Mouse (Mus musculus): ENCODE data around the gene Glg1. TPM values are rescaled to one million over a fixed set of nuclear protein-coding genes. Genes with fewer than 3 reads are reported as not detected.

The Glg1 gene
- total and polyA plus RNA-seq, 3 experiments: 15.9 to 37.2 (median 34.3) TPM

- Histone ChIP-seq H3K27ac (ENCODE audit: control insufficient read depth, low read depth, low read length) (peak overlapping the region; percentile 99), H3K4me3 (ENCODE audit: control insufficient read depth in 1 of 2, insufficient read depth in 1 of 2, low read depth in 2 of 2, low read length in 2 of 2) (peak overlapping the region; percentile 46 to 60), H3K79me2 (ENCODE audit: control insufficient read depth, insufficient read depth, low read length, poor library complexity) (peaks cover 27% of the 10 kb centered on the region), H3K9me3 (replicated peaks; ENCODE audit: insufficient read depth, low read length) (no peaks in the 10 kb centered on the region), H3K36me3 (ENCODE audit: control insufficient read depth in 1 of 2, insufficient read depth in 2 of 2, low read length in 2 of 2) (peaks cover 6 to 18% of the 10 kb centered on the region in 2 experiments), H3K4me1 (ENCODE audit: control insufficient read depth in 1 of 2, insufficient read depth in 2 of 2, low read length in 2 of 2) (peaks cover 2 to 4% of the 10 kb centered on the region in 2 experiments; a peak in 2 of 4 replicates), H3K9ac (ENCODE audit: control insufficient read depth, low read depth, low read length, poor library complexity, severe bottlenecking) (peak overlapping the region; percentile 85), H3K27me3 (ENCODE audit: control insufficient read depth in 1 of 2, insufficient read depth in 2 of 2, low read length in 2 of 2) (no peaks in the 10 kb centered on the region)
- peak; percentile 74 for DNase-seq (ENCODE audit: low read depth, low spot score)
- TF ChIP-seq HCFC1 (IDR thresholded peaks at IDR 0.05; ENCODE audit: low read depth, low read length) (no peak), USF1 (IDR thresholded peaks at IDR 0.05; ENCODE audit: low read depth, low read length) (no peak), CHD1 (IDR thresholded peaks at IDR 0.05; ENCODE audit: low read depth, low read length) (peak; percentile 54; the same call in 1 of the 2 replicates), ZMIZ1 (IDR thresholded peaks at IDR 0.05; ENCODE audit: low read depth, low read length) (no peak), POLR2AphosphoS2 (IDR thresholded peaks at IDR 0.05; ENCODE audit: low read length) (no peak), MYC (IDR thresholded peaks at IDR 0.05; ENCODE audit: low read depth, low read length) (peak; percentile 87; the same call in 1 of the 2 replicates), E2F4 (IDR thresholded peaks at IDR 0.05; ENCODE audit: borderline replicate concordance, low read depth, low read length) (no peak), ETS1 (IDR thresholded peaks at IDR 0.05; ENCODE audit: low read depth, low read length) (no peak), NRF1 (IDR thresholded peaks at IDR 0.05; ENCODE audit: insufficient read depth, low read depth, low read length, poor library complexity, severe bottlenecking) (no peak), CTCF (IDR thresholded peaks at IDR 0.05 in 2 of 3, conservative IDR thresholded peaks at IDR 0.05 in 1 of 3; ENCODE audit: control insufficient read depth in 1 of 3, insufficient read depth in 1 of 3, low read depth in 2 of 3, low read length in 3 of 3, poor library complexity in 1 of 3, severe bottlenecking in 1 of 3) (peak; percentile 52 to 78 (median 77)), MYB (IDR thresholded peaks at IDR 0.05; ENCODE audit: low read depth, low read length) (no peak), TCF12 (IDR thresholded peaks at IDR 0.05; ENCODE audit: low read depth, low read length) (no peak), MEF2A (IDR thresholded peaks at IDR 0.05; ENCODE audit: extremely low read depth, insufficient replicate concordance, low read depth, low read length, poor library complexity, severe bottlenecking) (no peak), NELFE (IDR thresholded peaks at IDR 0.05; ENCODE audit: low read depth, low read length) (no peak), MAFK (IDR thresholded peaks at IDR 0.05; ENCODE audit: borderline replicate concordance, low read depth, low read length) (no peak), MXI1 (IDR thresholded peaks at IDR 0.05; ENCODE audit: low read depth, low read length) (no peak; the same call in none of the 2 replicates), CHD2 (IDR thresholded peaks at IDR 0.05; ENCODE audit: low read length) (no peak), JUND (IDR thresholded peaks at IDR 0.05; ENCODE audit: low read depth, low read length) (no peak), TBP (IDR thresholded peaks at IDR 0.05; ENCODE audit: low read depth, low read length) (no peak; the same call in 1 of the 2 replicates), ZKSCAN1 (IDR thresholded peaks at IDR 0.05; ENCODE audit: low read depth, low read length) (no peak), EP300 (IDR thresholded peaks at IDR 0.05; ENCODE audit: low read depth in 1 of 2, low read length in 2 of 2) (no peak), MAX (IDR thresholded peaks at IDR 0.05; ENCODE audit: low read length) (no peak), POLR2A (IDR thresholded peaks at IDR 0.05; ENCODE audit: control insufficient read depth in 1 of 2, insufficient read depth in 1 of 2, low read depth in 1 of 2, low read length in 2 of 2, poor library complexity in 1 of 2) (no peak), RCOR1 (IDR thresholded peaks at IDR 0.05; ENCODE audit: low read depth, low read length) (no peak), GATA1 (IDR thresholded peaks at IDR 0.05; ENCODE audit: low read depth, low read length) (no peak), GABPA (IDR thresholded peaks at IDR 0.05; ENCODE audit: low read depth, low read length) (no peak), POLR2AphosphoS5 (IDR thresholded peaks at IDR 0.05; ENCODE audit: borderline replicate concordance, low read depth, low read length) (no peak), SMC3 (IDR thresholded peaks at IDR 0.05; ENCODE audit: low read depth, low read length) (peak; percentile 28), TAL1 (IDR thresholded peaks at IDR 0.05; ENCODE audit: low read length) (no peak), MAZ (IDR thresholded peaks at IDR 0.05; ENCODE audit: low read depth, low read length) (no peak), ELF1 (IDR thresholded peaks at IDR 0.05; ENCODE audit: low read depth, low read length) (no peak), USF2 (IDR thresholded peaks at IDR 0.05; ENCODE audit: borderline replicate concordance in 1 of 2, insufficient read depth in 1 of 2, low read depth in 1 of 2, low read length in 2 of 2) (no peak), RAD21 (IDR thresholded peaks at IDR 0.05; ENCODE audit: low read depth, low read length) (peak; percentile 35), UBTF (IDR thresholded peaks at IDR 0.05; ENCODE audit: borderline replicate concordance, insufficient read depth, low read depth, low read length) (no peak), KAT2A (conservative IDR thresholded peaks at IDR 0.05; ENCODE audit: low read depth, low read length) (no peak)
Measured at GRCm38 (mm10) chr8:111300597-111301546, 41.9 kb upstream of the Glg1 start.
